Mouse (Mus musculus) thymus, adult 2 months (tissue): ENCODE measurements at regions not wholly inside any gene's neighbourhood (a gene's known extent, or its start where the extent isn't known, plus 50 kb on each side); places are given as distances from the start of the nearest gene placed in this dataset.
"Not testable (repeated sequence)": the region's sequence is repeated elsewhere in the genome, so short reads cannot be mapped to it uniquely, and the experiment has no call there.

Experiments used
- CTCF ChIP-seq: fragments of 200-500 bp; IDR thresholded peaks from 2 replicates; pipeline ENCODE4 v1.5.1; 2012; ENCODE audit warnings: mild to moderate bottlenecking, control low read depth, low read length, moderate library complexity, borderline replicate concordance; ENCODE audit not compliant: control insufficient read depth, poor library complexity, insufficient read depth; ENCODE audit errors: extremely low read depth
- POLR2A ChIP-seq: fragments of 200-500 bp; IDR thresholded peaks from 2 replicates; pipeline ENCODE4 v1.6.1; 2012; ENCODE audit warnings: mild to moderate bottlenecking, low read length, control low read depth, moderate library complexity; ENCODE audit not compliant: control insufficient read depth, poor library complexity, insufficient read depth; ENCODE audit errors: extremely low read depth

GRCm38 (mm10) chr17:13469867-13470380, 115.6 kb downstream of the Tcp10c start:
- not testable (repeated sequence) for TF ChIP-seq POLR2A, CTCF
